Mouse (Mus musculus) testis, adult 2 months (tissue): ENCODE measurements around the gene Lin52.

Source experiments
- CTCF ChIP-seq: fragments of 200-500 bp; IDR thresholded peaks from 2 replicates; pipeline ENCODE4 v1.5.1; 2012; ENCODE audit warnings: low read depth, mild to moderate bottlenecking, inconsistent platforms, low read length, moderate library complexity; ENCODE audit not compliant: control insufficient read depth, insufficient read depth, insufficient replicate concordance
- POLR2A ChIP-seq: fragments of 200-500 bp; IDR thresholded peaks from 2 replicates; pipeline ENCODE4 v1.6.1; 2012; ENCODE audit warnings: low read depth, mild to moderate bottlenecking, inconsistent platforms, low read length, moderate library complexity; ENCODE audit not compliant: control insufficient read depth

- no peak for TF ChIP-seq CTCF
- TF ChIP-seq POLR2A = no peak
These were observed 49.5 kb downstream of the Lin52 start for GRCm38 (mm10) chr12:84500528-84501263.
